Mouse (Mus musculus) heart, adult 2 months (tissue): ENCODE results near the gene Crp.

ENCODE experiments used
- CTCF ChIP-seq: fragments of 200-600 bp; IDR thresholded peaks from 2 replicates; pipeline ENCODE4 v1.8.1; 2022; ENCODE audit warnings: antibody characterized with exemption, mild to moderate bottlenecking, moderate library complexity
- EP300 ChIP-seq: fragments of 200-500 bp; IDR thresholded peaks from 2 replicates; pipeline ENCODE4 v1.6.1; 2011; ENCODE audit warnings: low read depth, low read length, control low read depth; ENCODE audit not compliant: insufficient read depth
- POLR2A ChIP-seq: fragments of 200-500 bp; IDR thresholded peaks from 2 replicates; pipeline ENCODE4 v1.6.1; 2011; ENCODE audit warnings: mild to moderate bottlenecking, low read depth, low read length, control low read depth; ENCODE audit not compliant: insufficient read depth

- TF ChIP-seq CTCF (no peak), POLR2A (no peak), EP300 (no peak)
Observed at GRCm38 (mm10) chr1:172828975-172829374, 131.1 kb downstream of the Crp start.
